Mouse (Mus musculus) stomach, postnatal 0 days (tissue): ENCODE measurements around the gene Pigv.
A peak's percentile ranks its signal among the peaks of the same experiment; 100 is the strongest.
"Not testable (repeated sequence)": the region's sequence is repeated elsewhere in the genome, so short reads cannot be mapped to it uniquely, and the experiment has no call there.

ENCODE experiments used
- CTCF ChIP-seq: IDR thresholded peaks from 2 replicates; pipeline ENCODE4 v1.5.1; 2016; ENCODE audit warnings: antibody characterized with exemption, low read depth, mild to moderate bottlenecking, moderate library complexity
- EP300 ChIP-seq: optimal IDR thresholded peaks from 2 replicates; pipeline ENCODE3; 2016; ENCODE audit warnings: antibody characterized with exemption

GRCm38 (mm10) chr4:133654070-133654469 is 18.4 kb downstream of the Pigv start:
- peak; percentile 24 for TF ChIP-seq CTCF
- TF ChIP-seq EP300 = not testable (repeated sequence)
